Mouse (Mus musculus): ENCODE measurements around the gene Btbd35f27. TPM values are rescaled to one million over a fixed set of nuclear protein-coding genes. Genes with fewer than 3 reads are reported as not detected.
"Not testable (repeated sequence)": the region's sequence is repeated elsewhere in the genome, so short reads cannot be mapped to it uniquely, and the experiment has no call there.

Btbd35f27 gene
- not detected for polyA plus RNA-seq (2017; shearing (Covaris generic))

- ATAC-seq, result not testable (repeated sequence)
These were observed at the start of gene Btbd35f27 for GRCm38 (mm10) chrX:4951835-4952234. Btbd35f27 (plus strand) TSS chrX:4952135.

Other genes with a start within 250 kb of the Btbd35f27 start
- gene Btbd35f4, start 151.6 kb upstream of the Btbd35f27 start, polyA plus RNA-seq (2017; shearing (Covaris generic)), result not detected